Mouse (Mus musculus) midbrain, embryonic 15.5 days (tissue): ENCODE measurements around the gene Serping1. TPM values are rescaled to one million over a fixed set of nuclear protein-coding genes. Genes with fewer than 3 reads are reported as not detected.
A peak's percentile ranks its signal among the peaks of the same experiment; 100 is the strongest.
"Not testable (repeated sequence)": the region's sequence is repeated elsewhere in the genome, so short reads cannot be mapped to it uniquely, and the experiment has no call there.

Source experiments
- ATAC-seq: fragments of 200-750 bp; cut with Nextera tagmentation; replicated peaks from 2 replicates; pipeline ENCODE4 v1.8.0; 2017; ENCODE audit warnings: moderate TSS enrichment
- H3K27ac ChIP-seq: fragments of 300-500 bp; sonication (generic); 2 replicates; pipeline ENCODE4 v1.5.1; 2015; ENCODE audit warnings: mild to moderate bottlenecking, inconsistent platforms
- H3K27me3 ChIP-seq: fragments of 300-500 bp; sonication (generic); replicated peaks from 2 replicates; pipeline ENCODE4 v1.6.1; 2015; ENCODE audit warnings: inconsistent platforms
- H3K36me3 ChIP-seq: fragments of 300-500 bp; sonication (generic); replicated peaks from 2 replicates; pipeline ENCODE4 v1.6.1; 2015; ENCODE audit warnings: inconsistent platforms
- H3K4me1 ChIP-seq: fragments of 300-500 bp; sonication (generic); 2 replicates; pipeline ENCODE4 v1.6.1; 2015; ENCODE audit warnings: inconsistent platforms
- H3K4me2 ChIP-seq: fragments of 300-500 bp; sonication (generic); 2 replicates; pipeline ENCODE4 v1.6.1; 2015; ENCODE audit warnings: inconsistent platforms, mild to moderate bottlenecking, moderate library complexity
- H3K4me3 ChIP-seq: fragments of 300-500 bp; sonication (generic); 2 replicates; pipeline ENCODE4 v1.5.1; 2015; ENCODE audit warnings: mild to moderate bottlenecking, inconsistent platforms
- H3K9ac ChIP-seq: fragments of 300-500 bp; sonication (generic); 2 replicates; pipeline ENCODE4 v1.6.1; 2015; ENCODE audit warnings: mild to moderate bottlenecking, inconsistent platforms
- H3K9me3 ChIP-seq: fragments of 300-500 bp; sonication (generic); 2 replicates; pipeline ENCODE4 v1.6.1; 2016; ENCODE audit warnings: inconsistent platforms
- WGBS: fragments of 180-500 bp; shearing (Covaris S2); methylation state at CpG from one replicate; pipeline ENCODE4 v1.1.7; 2015; ENCODE audit warnings: mixed read lengths; 5-methylcytosine and 5-hydroxymethylcytosine counted together
- polyA plus RNA-seq: library from polyadenylated mRNA; unstranded; fragments of >200 nt; fragmentation: Nextera tagmentation; extraction: Ambion mirVana; gene quantifications from 2 replicates; pipeline ENCODE4 v1.2.1, GENCODE M21; 2015

The Serping1 gene
- 32.9 and 37.0 TPM in 2 replicates for polyA plus RNA-seq

- Histone ChIP-seq H3K36me3 (no peaks in the 10 kb centered on the region), H3K9ac (peak within 1 kb of the TSS; percentile 34; the same call in 1 of the 2 replicates), H3K4me1 (peaks cover 11% of the 10 kb centered on the region), H3K27ac (peak within 1 kb of the TSS; percentile 71), H3K9me3 (no peaks in the 10 kb centered on the region), H3K27me3 (no peaks in the 10 kb centered on the region), H3K4me3 (peak within 1 kb of the TSS; percentile 28), H3K4me2 (peak within 1 kb of the TSS; percentile 62)
- WGBS = 67% methylated on average over 9 of the region's 9 CpGs
- no peak for ATAC-seq
Observed at GRCm38 (mm10) chr2:84775241-84775640, at the start of gene Serping1. Gene Serping1, minus strand, starts transcription at chr2:84775444.

GRCm38 (mm10) chr2:84823237-84823636 is 48.0 kb upstream of the Serping1 start:
- Histone ChIP-seq H3K4me3 (no peak overlapping the region), H3K4me1 (peaks cover 13% of the 10 kb centered on the region), H3K9me3 (no peaks in the 10 kb centered on the region), H3K36me3 (no peaks in the 10 kb centered on the region), H3K9ac (no peak overlapping the region), H3K4me2 (no peak overlapping the region), H3K27ac (no peak overlapping the region), H3K27me3 (peaks cover 5% of the 10 kb centered on the region; the same call in 1 of the 2 replicates)
- no peak for ATAC-seq
- WGBS = 60% methylated on average over 2 of the region's 2 CpGs

DNA sequence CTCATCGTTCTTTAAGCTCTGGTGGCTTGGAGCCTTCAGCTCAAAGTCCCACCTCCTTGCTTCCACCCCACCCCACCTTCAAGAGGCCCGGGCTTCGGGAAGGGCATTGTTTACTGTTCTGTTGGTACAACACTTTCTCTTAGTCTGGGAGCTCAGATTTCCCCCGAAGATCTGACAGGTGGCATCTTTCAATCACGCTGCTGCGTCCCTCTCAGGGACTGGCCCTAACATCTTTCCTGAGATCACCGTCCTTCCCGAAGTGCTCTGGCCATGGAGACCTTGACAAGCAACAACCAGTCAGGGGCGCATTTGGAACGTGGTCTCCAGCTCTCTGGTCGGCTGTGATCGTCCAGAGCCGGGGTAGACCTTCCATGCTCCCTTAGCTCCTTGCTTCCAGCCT is 47.3 kb upstream of the Serping1 start, which contains the start of gene Smtnl1:
Smtnl1 (minus strand) TSS at position 101 of the 400 bp plus-strand sequence.
- Histone ChIP-seq H3K4me2 (no peak within 1 kb of the TSS), H3K27me3 (peaks cover 5% of the 10 kb centered on the region; the same call in 1 of the 2 replicates), H3K9me3 (no peaks in the 10 kb centered on the region), H3K36me3 (no peaks in the 10 kb centered on the region), H3K4me1 (peaks cover 6% of the 10 kb centered on the region), H3K9ac (no peak within 1 kb of the TSS), H3K4me3 (no peak within 1 kb of the TSS), H3K27ac (no peak within 1 kb of the TSS)
- 70% methylated on average over 13 of the region's 13 CpGs for WGBS
- no peak for ATAC-seq

DNA sequence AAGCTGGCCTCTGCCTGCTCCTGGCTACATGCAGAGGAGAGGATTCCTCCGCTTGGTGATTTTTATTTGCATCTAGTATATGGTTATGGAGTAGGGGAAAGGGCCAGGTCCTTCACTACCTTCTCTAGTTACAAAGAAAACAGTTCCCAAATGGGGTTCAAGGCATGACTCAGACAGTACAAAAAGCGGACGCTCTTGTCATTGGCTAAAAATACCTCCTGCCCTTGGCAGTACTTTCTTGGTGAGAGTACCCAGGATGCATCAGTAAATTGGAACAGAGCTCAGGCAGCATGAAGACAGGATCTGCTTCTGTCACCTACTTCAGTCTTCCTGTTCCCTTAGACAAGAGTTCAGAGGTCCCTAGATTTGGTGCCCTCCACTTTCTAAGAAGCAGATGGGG is 44.6 kb upstream of the Serping1 start:
- Histone ChIP-seq H3K4me3 (no peak overlapping the region), H3K27ac (no peak overlapping the region), H3K4me2 (no peak overlapping the region), H3K27me3 (peaks cover 5% of the 10 kb centered on the region; the same call in 1 of the 2 replicates), H3K4me1 (no peaks in the 10 kb centered on the region), H3K9me3 (no peaks in the 10 kb centered on the region), H3K36me3 (no peaks in the 10 kb centered on the region), H3K9ac (no peak overlapping the region)
- WGBS = 74% methylated on average over 3 of the region's 3 CpGs
- no peak for ATAC-seq

- no peaks in the 10 kb centered on the region for H3K9me3 ChIP-seq
- no peak overlapping the region for H3K4me3 ChIP-seq
- H3K9ac ChIP-seq = no peak overlapping the region
- WGBS = 76% methylated on average over 6 of the region's 6 CpGs
- ATAC-seq = no peak
- peaks cover 4% of the 10 kb centered on the region; the same call in 1 of the 2 replicates for H3K4me1 ChIP-seq
- H3K4me2 ChIP-seq = no peak overlapping the region
- no peaks in the 10 kb centered on the region for H3K27me3 ChIP-seq
- no peaks in the 10 kb centered on the region for H3K36me3 ChIP-seq
- no peak overlapping the region for H3K27ac ChIP-seq
Observed at GRCm38 (mm10) chr2:84812676-84813075, 37.4 kb upstream of the Serping1 start.

DNA sequence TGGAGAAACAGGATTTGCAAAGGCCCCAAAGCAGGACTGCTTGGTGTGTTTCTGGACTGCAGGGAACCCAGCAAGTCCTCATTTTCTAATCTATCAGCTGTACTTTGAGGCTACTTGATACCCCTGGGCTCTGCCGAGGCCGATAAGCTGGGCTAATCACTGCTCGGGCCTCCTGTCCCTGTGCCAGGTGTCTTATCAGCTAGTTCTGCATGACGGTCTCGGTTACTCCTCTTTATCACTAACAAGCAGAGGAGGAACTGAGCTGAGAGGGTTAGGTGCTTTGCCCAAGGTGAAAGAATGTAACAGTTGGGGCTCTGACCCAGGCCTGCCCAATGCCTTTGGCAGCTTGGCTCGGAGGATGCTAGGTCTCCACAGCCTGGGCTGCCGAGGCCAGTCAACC is 36.6 kb upstream of the Serping1 start:
- H3K9ac ChIP-seq = no peak overlapping the region
- H3K27ac ChIP-seq = no peak overlapping the region
- peaks cover 4% of the 10 kb centered on the region; the same call in 1 of the 2 replicates for H3K4me1 ChIP-seq
- WGBS = 86% methylated on average over 7 of the region's 7 CpGs
- no peaks in the 10 kb centered on the region for H3K36me3 ChIP-seq
- no peaks in the 10 kb centered on the region for H3K27me3 ChIP-seq
- no peak overlapping the region for H3K4me2 ChIP-seq
- no peak overlapping the region for H3K4me3 ChIP-seq
- H3K9me3 ChIP-seq = no peaks in the 10 kb centered on the region
- no peak for ATAC-seq

GRCm38 (mm10) chr2:84810886-84811577 is 35.8 kb upstream of the Serping1 start:
- Histone ChIP-seq H3K9me3 (no peaks in the 10 kb centered on the region), H3K27ac (no peak overlapping the region), H3K4me3 (peak overlapping the region; percentile 14; the same call in 1 of the 2 replicates), H3K36me3 (no peaks in the 10 kb centered on the region), H3K4me1 (peaks cover 4% of the 10 kb centered on the region; the same call in 1 of the 2 replicates), H3K9ac (no peak overlapping the region), H3K4me2 (peak overlapping the region; percentile 45), H3K27me3 (no peaks in the 10 kb centered on the region)
- WGBS = 40% methylated on average over 26 of the region's 26 CpGs
- ATAC-seq = peak; percentile 41

GRCm38 (mm10) chr2:84810526-84810885 is 35.3 kb upstream of the Serping1 start:
- Histone ChIP-seq H3K9me3 (no peaks in the 10 kb centered on the region), H3K36me3 (no peaks in the 10 kb centered on the region), H3K9ac (no peak overlapping the region), H3K27ac (no peak overlapping the region), H3K4me1 (peaks cover 4% of the 10 kb centered on the region; the same call in 1 of the 2 replicates), H3K4me3 (no peak overlapping the region), H3K27me3 (no peaks in the 10 kb centered on the region), H3K4me2 (no peak overlapping the region)
- ATAC-seq = peak; percentile 31; the same call in 1 of the 2 replicates
- 77% methylated on average over 6 of the region's 6 CpGs for WGBS

- Histone ChIP-seq H3K27ac (no peak overlapping the region), H3K4me3 (no peak overlapping the region), H3K36me3 (no peaks in the 10 kb centered on the region), H3K27me3 (no peaks in the 10 kb centered on the region), H3K9ac (no peak overlapping the region), H3K4me2 (no peak overlapping the region), H3K9me3 (no peaks in the 10 kb centered on the region), H3K4me1 (peaks cover 4% of the 10 kb centered on the region; the same call in 1 of the 2 replicates)
- no peak for ATAC-seq
Observed at GRCm38 (mm10) chr2:84809330-84809729, 34.1 kb upstream of the Serping1 start.

DNA sequence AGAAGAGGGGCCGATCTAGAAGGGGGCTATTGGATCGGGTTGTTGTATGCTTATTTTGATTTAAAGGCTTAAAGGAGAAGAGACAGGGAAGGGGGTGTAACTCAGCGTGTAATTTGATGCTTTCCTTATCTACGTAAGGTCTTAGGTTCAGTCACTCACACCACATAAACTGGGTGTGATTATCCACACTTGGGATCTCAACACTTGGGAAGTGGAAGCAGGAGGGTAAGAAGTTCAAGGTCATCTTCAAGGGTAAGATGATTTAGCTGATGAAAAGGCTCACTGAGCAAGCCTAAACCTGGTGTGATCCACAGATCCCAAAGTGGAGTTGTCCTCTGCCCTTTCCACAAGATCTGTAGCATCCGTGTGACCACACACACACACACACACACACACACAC is 31.3 kb upstream of the Serping1 start:
- no peak overlapping the region for H3K4me2 ChIP-seq
- peaks cover 4% of the 10 kb centered on the region; the same call in 1 of the 2 replicates for H3K4me1 ChIP-seq
- no peak overlapping the region for H3K27ac ChIP-seq
- no peak overlapping the region for H3K4me3 ChIP-seq
- H3K9ac ChIP-seq = no peak overlapping the region
- 80% methylated on average over 5 of the region's 5 CpGs for WGBS
- H3K27me3 ChIP-seq = no peaks in the 10 kb centered on the region
- H3K9me3 ChIP-seq = no peaks in the 10 kb centered on the region
- H3K36me3 ChIP-seq = no peaks in the 10 kb centered on the region
- ATAC-seq = no peak

GRCm38 (mm10) chr2:84803963-84804362 is 28.7 kb upstream of the Serping1 start:
- Histone ChIP-seq H3K4me3 (no peak overlapping the region), H3K27ac (no peak overlapping the region), H3K9ac (no peak overlapping the region), H3K36me3 (no peaks in the 10 kb centered on the region), H3K27me3 (no peaks in the 10 kb centered on the region), H3K4me2 (no peak overlapping the region), H3K9me3 (no peaks in the 10 kb centered on the region), H3K4me1 (peaks cover 7% of the 10 kb centered on the region)
- 89% methylated on average over 7 of the region's 7 CpGs for WGBS
- ATAC-seq = no peak

DNA sequence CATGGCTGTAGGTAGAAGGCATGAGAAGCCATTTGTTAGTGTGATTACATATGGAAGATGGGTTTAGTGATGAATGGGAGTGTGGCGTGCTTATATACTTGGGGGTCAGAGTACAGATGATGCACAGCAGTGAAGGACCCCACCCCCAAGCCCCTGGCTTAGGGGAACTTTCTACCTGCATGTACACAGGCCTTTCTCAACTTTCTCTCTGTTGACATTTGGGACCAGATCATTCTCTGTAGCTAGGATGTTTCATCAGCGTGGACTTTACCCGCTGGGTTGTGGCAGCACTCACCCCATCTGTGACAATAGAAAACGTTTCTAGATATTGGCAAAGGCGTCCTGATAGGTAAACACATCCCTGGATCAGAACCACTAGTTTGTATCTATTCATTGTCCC is 26.0 kb upstream of the Serping1 start:
- ATAC-seq, H3K9ac ChIP-seq, H3K4me2 ChIP-seq, H3K27ac ChIP-seq, H3K36me3 ChIP-seq, H3K9me3 ChIP-seq, H3K4me3 ChIP-seq, H3K27me3 ChIP-seq: not testable (repeated sequence)
- 84% methylated on average over 5 of the region's 5 CpGs for WGBS
- peaks cover 11% of the 10 kb centered on the region for H3K4me1 ChIP-seq

DNA sequence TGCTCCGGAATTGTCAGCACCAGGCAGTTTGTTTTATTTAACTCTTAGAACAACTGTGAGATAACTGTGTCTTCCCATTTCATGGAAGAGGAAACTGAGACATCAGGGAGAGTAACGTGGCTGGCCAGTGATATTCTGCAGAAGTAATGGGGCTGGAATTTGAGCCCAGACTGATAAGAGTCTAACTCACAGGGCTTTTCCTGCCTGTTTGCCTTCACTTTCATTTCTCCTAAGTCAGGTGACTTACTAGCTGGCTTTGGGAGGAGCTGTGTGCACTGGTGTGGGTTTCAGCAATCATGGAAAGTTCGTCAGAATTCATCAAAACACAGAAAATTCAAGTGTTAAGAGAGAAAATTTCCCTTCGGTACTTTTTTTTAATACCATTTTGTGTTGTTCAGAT is 25.1 kb upstream of the Serping1 start:
- no peak for ATAC-seq
- no peaks in the 10 kb centered on the region for H3K9me3 ChIP-seq
- peaks cover 11% of the 10 kb centered on the region for H3K4me1 ChIP-seq
- H3K27me3 ChIP-seq = no peaks in the 10 kb centered on the region
- H3K27ac ChIP-seq = no peak overlapping the region
- 83% methylated on average over 4 of the region's 4 CpGs for WGBS
- no peaks in the 10 kb centered on the region for H3K36me3 ChIP-seq
- H3K4me3 ChIP-seq = no peak overlapping the region
- H3K9ac ChIP-seq = no peak overlapping the region
- no peak overlapping the region for H3K4me2 ChIP-seq
